Comparison of ENCODE assay signal across 8 mouse cellular contexts in genomic region chr4:116877729-116878321, GRCm38 (mm10). TPM values are rescaled to one million over a fixed set of nuclear protein-coding genes. Genes with fewer than 3 reads are reported as not detected.
DNase-seq lines count a peak whose midpoint lies in the region; ATAC-seq lines count a peak whose summit lies in the region.

No protein-coding gene starts in this region.

- peak; percentile 27 for DNase-seq in right cerebral cortex, adult 18-20 months
- DNase-seq in right cerebral cortex, postnatal 25 days = no peak
- DNase-seq in cerebellum, adult 11-12 months = peak; percentile 50
- peak; percentile 78 for DNase-seq in intestine, embryonic 14.5 days (ENCODE audit: low spot score)
- peak; percentile 22 for DNase-seq in liver
- peak; percentile 47 for DNase-seq in yolk sac, embryonic 10.5 days (ENCODE audit: low spot score)

- H3K27me3 ChIP-seq in intestine, embryonic 14.5 days (replicated peaks; ENCODE audit: control insufficient read depth, insufficient read depth, low read length) = peaks cover 13% of the 10 kb centered on the region
- H3K27me3 ChIP-seq in neural tube, embryonic 12.5 days (replicated peaks) = no peaks in the 10 kb centered on the region

- peak overlapping the region; percentile 63 for H3K9ac ChIP-seq in intestine, embryonic 14.5 days (ENCODE audit: low read length)
- H3K9ac ChIP-seq in neural tube, embryonic 12.5 days = peak overlapping the region; percentile 95

- no peaks in the 10 kb centered on the region for H3K36me3 ChIP-seq in intestine, embryonic 14.5 days (ENCODE audit: control insufficient read depth, insufficient read depth, low read length)
- H3K36me3 ChIP-seq in neural tube, embryonic 12.5 days = no peaks in the 10 kb centered on the region

- H3K9me3 ChIP-seq in intestine, embryonic 14.5 days (ENCODE audit: control insufficient read depth, low read length) = no peaks in the 10 kb centered on the region
- H3K9me3 ChIP-seq in neural tube, embryonic 12.5 days = no peaks in the 10 kb centered on the region

- peak overlapping the region; percentile 83 for H3K4me3 ChIP-seq in intestine, embryonic 14.5 days (ENCODE audit: low read depth, low read length)
- peak overlapping the region; percentile 93 for H3K4me3 ChIP-seq in neural tube, embryonic 12.5 days

- 0% methylated on average over 11 of the region's 57 CpGs for WGBS in intestine, embryonic 14.5 days
- under 1% methylated on average over 57 of the region's 57 CpGs for WGBS in neural tube, embryonic 12.5 days

- peak overlapping the region; percentile 75; the same call in 1 of the 2 replicates for H3K27ac ChIP-seq in intestine, embryonic 14.5 days (ENCODE audit: low read depth)
- peak overlapping the region; percentile 94 for H3K27ac ChIP-seq in neural tube, embryonic 12.5 days

- H3K4me2 ChIP-seq in intestine, embryonic 14.5 days (ENCODE audit: low read length) = peak overlapping the region; percentile 90
- peak overlapping the region; percentile 74 for H3K4me2 ChIP-seq in neural tube, embryonic 12.5 days (replicated peaks)

- peaks cover 6% of the 10 kb centered on the region; the same call in 1 of the 2 replicates for H3K4me1 ChIP-seq in intestine, embryonic 14.5 days (replicated peaks; ENCODE audit: control insufficient read depth, insufficient read depth, low read length)
- no peaks in the 10 kb centered on the region; the same call in 1 of the 2 replicates for H3K4me1 ChIP-seq in neural tube, embryonic 12.5 days

- ATAC-seq in frontal cortex, adult (ENCODE audit: low TSS enrichment) = peak; percentile 29; the same call in 1 of the 2 replicates
- peak; percentile 49; the same call in 1 of the 2 replicates for ATAC-seq in intestine, embryonic 14.5 days (replicated peaks; ENCODE audit: low FRiP score, low TSS enrichment, low read depth)
- no peak; the same call in 1 of the 2 replicates for ATAC-seq in neural tube, embryonic 12.5 days (ENCODE audit: low FRiP score, low read depth)

RNA-seq across cellular contexts. Expression of gene Zswim5, which starts 0.6 kb away (rescaled TPM):
- polyA plus RNA-seq in intestine, embryonic 14.5 days (2014; fragmentation: Nextera tagmentation; extraction: Ambion mirVana) = 1.0 and 1.4 TPM in 2 replicates
- polyA plus RNA-seq in neural tube, embryonic 12.5 days (2016; fragmentation: Nextera tagmentation; extraction: Ambion mirVana) = 10.2 and 10.4 TPM in 2 replicates

RNA-seq across cellular contexts. Expression of gene Hpdl, which starts 56.3 kb away (rescaled TPM):
- 1.3 and 1.7 TPM in 2 replicates for polyA plus RNA-seq in intestine, embryonic 14.5 days (2014; fragmentation: Nextera tagmentation; extraction: Ambion mirVana)
- polyA plus RNA-seq in neural tube, embryonic 12.5 days (2016; fragmentation: Nextera tagmentation; extraction: Ambion mirVana) = 1.3 and 1.6 TPM in 2 replicates
